Mouse (Mus musculus) heart, adult 9 months (tissue): Measurements from ENCODE around the gene Nell2.

ENCODE experiments used
- DNase-seq, 2 experiments: peaks; one replicate each; pipeline ENCODE4 v3.0.0; 2022; ENCODE audit warnings: low spot score in 2 of 2

Gene Nell2

DNA sequence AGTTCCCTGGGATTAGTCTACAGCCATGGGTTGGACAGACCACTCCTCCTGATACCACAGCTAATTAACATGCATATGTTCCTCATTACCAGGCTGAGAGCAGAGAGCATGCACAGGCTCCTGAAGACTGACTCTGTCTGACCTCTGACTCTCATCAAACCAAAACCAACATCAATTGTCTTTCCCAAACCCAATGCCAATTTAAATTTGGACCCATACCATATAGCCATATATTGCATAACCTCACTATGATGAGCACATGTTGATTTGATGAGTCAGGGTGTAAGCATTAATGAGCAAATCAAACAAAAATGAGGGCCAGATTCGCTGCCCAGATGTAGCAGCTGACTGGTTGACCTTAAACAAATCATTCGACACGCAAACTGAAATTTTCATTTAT lies 51.9 kb downstream of the Nell2 start:
- no peak for DNase-seq

- no peak for DNase-seq
Measured at GRCm38 (mm10) chr15:95473976-95474375, 54.4 kb downstream of the Nell2 start.

- DNase-seq: no peak
Measured at GRCm38 (mm10) chr15:95467195-95467594, 61.2 kb downstream of the Nell2 start.

GRCm38 (mm10) chr15:95460041-95460566 lies 68.3 kb downstream of the Nell2 start:
- DNase-seq: no peak

DNA sequence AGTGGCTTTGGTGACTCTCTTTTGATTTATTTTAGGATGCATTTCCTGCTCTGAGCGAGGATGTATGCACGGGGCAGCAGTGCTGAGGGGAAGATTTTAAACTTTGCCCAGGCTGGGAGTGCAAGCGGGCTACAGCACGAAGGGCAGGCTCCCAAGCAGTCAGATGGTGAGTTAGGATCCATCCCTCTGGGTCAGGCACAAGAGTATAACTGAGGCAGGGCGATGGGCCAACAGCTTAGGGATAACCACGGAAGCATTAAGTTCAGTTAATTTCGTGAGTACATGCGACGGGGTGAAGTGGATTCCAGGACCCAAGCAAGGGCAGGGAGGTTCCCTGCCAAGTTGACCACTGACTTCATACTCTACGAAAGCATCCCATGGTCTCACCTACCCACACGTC lies 83.8 kb downstream of the Nell2 start:
- DNase-seq: no peak

- no peak for DNase-seq
Measured at GRCm38 (mm10) chr15:95437740-95438139, 90.6 kb downstream of the Nell2 start.

GRCm38 (mm10) chr15:95436261-95436660 lies 92.1 kb downstream of the Nell2 start:
- DNase-seq: no peak

DNA sequence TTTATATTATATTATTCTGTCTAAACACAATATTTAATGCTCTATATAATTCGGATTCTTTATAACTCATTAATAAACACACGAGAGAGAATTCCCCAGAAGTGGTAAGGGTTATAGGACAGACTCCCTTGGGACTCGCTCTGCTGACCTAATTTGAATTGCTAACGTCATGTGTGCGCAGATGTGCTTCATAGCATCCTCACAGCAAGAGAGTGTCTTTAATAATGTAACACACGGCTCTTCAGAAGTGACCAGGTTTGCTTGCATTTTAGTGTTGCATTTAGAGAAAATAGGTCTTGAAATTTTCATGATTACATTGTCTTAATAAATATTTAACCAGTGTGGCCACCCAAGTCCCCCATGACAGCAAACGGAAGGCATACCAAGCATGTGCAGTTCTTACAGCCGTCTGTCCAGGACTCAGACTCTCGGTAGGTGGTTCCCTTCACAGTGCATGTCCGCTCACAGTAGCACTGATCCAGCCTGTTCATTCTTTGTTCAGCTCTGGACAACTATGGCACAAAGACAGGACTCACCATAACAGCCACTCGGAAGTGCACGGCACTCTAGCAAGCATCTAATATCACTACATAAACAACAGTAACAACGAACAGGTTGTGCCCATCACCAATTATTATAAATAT lies 97.1 kb downstream of the Nell2 start:
- DNase-seq: no peak

- no peak for DNase-seq
Measured at GRCm38 (mm10) chr15:95430000-95430399, 98.4 kb downstream of the Nell2 start.

DNA sequence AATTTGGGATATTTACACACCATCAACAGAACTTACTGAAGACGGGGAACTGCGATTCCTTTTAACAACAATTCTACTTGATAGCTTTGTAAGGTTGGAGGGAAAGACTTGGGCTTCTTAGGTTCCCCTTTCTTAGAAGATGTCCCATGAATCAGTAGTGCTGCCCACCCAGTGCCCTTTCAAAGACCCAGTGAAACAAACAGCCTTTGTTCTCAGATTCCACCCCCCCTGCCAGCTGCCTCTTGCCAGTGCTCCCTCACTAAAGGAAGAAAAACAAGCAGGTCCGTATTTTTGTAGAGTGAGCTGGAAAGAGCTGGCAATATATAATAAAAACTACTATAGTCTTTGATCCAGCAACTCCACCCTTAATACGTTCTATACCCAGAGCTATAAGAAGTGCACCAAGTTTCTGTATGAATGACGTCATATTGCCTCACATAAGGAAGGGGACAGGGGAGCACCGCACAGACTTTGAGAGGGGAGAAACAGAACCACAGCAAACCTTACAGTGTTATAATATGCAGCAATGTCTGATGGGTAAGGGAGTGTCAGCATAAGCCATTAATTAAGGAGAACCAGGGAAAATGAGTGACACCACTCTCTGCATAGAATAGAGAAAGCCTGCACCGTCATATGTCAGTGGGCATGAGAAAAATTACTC lies 100.2 kb downstream of the Nell2 start:
- no peak for DNase-seq

- no peak for DNase-seq
Measured at GRCm38 (mm10) chr15:95425085-95425484, 103.3 kb downstream of the Nell2 start.

DNA sequence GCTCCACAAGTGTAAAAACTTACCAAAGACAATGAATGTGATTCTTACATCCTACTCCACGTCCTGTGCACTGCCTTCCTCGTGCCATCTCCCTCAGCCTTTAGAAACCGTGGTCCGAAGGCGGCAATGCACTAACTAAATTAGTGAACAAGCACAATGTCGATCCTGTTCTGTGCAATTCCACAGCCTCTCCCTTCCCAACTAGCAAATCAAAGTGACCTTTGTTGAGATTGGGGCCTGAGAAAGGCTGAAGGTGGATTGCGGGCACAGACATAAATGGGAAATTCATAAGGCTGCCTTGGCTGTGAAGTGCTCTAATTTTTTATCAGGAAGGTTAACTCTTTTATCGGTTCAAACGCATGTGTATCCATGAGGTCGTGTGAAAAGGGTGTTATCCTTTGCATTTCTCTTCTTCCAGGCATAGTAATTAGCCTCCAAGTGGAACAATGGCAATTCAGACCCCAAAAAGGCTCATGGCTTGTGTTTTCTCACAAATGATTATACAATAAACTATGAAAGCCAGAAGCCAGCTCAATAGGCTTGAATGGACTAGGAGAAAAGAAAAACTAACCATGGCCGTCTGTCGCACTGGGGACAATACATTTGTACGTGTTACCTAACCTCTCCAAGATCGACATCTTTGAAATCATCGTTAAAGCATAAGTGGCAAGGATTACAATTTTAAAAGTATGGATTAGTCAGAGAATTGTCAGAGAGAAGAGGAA lies 106.0 kb downstream of the Nell2 start:
- DNase-seq: no peak

DNA sequence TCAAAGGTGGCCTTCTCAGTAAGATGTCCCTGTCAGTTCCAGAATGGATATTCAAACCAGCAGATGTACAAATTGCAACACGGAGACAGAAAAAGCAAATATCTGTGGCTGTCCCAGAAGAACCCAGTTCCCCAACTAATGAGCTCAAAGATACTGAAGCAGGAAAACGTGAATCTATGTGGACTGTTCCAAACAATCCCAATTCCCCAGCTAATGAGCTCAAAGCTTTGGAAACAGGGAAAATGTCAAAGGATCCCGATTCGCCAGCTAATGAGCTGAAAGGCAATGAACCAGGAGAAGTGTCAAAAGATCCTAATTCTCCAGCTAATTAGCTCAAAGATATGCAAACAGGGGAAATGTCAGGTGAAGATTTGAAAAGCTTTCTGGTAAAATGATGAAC lies 109.7 kb downstream of the Nell2 start:
- DNase-seq: no peak

- no peak for DNase-seq
Measured at GRCm38 (mm10) chr15:95411949-95412741, 116.2 kb downstream of the Nell2 start.

DNA sequence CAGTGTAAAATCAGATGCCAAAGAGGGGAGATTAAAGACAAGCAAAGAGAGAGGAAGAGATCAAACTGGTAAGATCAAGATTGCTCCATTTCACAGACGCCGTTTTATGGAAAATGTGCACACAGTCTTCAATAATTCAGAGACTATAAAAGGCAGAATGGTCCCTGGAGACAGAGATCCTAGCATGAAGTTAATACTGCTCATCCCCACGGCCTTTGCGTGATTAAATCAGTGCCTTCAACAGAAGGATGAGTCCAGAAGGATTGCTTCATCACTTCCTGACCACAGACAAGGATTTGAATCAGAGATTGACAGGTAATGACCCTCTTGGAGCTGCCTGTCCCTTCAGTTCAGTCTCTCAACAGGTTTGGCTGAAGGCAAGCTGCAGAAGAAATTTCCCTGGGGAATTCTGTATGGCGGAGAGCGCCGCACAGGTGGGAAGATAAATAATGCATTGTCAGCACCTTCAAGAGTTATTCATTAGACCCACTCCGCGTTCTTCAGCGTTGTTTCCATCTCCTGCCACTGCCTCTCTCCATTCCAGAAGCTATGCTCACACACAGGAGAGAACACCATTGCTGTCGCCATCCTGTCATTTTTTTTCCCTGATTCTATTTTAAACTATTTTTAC lies 118.0 kb downstream of the Nell2 start:
- DNase-seq: no peak

- DNase-seq: no peak
Measured at GRCm38 (mm10) chr15:95390347-95390746, 138.0 kb downstream of the Nell2 start.

- DNase-seq: no peak
Measured at GRCm38 (mm10) chr15:95388950-95389349, 139.4 kb downstream of the Nell2 start.

GRCm38 (mm10) chr15:95380859-95381258 lies 147.5 kb downstream of the Nell2 start:
- no peak for DNase-seq

DNA sequence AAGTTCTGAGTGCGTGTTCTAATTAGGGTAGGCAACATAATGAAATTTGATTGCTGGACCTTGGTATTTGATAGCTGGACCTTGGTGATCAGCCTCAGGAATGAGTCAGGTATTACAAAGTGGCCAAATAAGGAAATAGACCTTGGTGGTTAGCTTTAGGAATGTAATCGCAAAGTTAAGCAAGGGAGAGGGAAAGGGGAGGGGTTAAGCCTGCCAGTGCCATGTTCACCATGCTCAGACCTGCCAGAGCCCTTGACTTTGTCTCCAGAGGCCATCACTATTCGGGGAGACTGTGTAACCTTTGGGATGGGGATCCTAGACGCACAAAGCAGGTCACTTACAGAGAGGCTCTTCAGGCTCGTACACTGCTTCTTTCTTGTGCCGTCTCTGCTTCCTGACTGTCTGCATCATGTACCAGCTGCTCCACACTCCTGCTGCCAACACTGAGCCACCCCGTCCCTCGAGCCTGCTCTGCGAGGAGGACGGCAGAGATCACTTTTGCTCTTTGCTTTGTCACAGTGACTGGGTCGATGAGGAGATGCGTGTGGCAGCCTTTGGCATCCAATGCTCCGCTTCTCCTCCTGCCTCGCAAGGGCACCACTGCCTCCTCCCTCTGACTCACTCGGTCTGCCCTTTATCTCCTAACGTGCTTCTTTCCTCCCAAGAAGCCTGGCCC lies 157.5 kb downstream of the Nell2 start:
- DNase-seq: no peak

GRCm38 (mm10) chr15:95368185-95368584 lies 160.2 kb downstream of the Nell2 start:
- DNase-seq: no peak

GRCm38 (mm10) chr15:95366506-95366905 lies 161.9 kb downstream of the Nell2 start:
- DNase-seq: no peak
